Mouse (Mus musculus): ENCODE results near the gene Rplp0.

- TF ChIP-seq CTCF (IDR thresholded peaks at IDR 0.05; ENCODE audit: borderline replicate concordance, insufficient read depth, low read length) (no peak), POLR2A (IDR thresholded peaks at IDR 0.05; ENCODE audit: low read depth, low read length) (no peak)
These were observed 29.4 kb upstream of the Rplp0 start for GRCm38 (mm10) chr5:115529742-115530446.
